Comparison of ENCODE assay signal across 25 mouse cellular contexts in genomic region chr5:37435417-37435816, GRCm38 (mm10).
DNase-seq lines count a peak whose midpoint lies in the region; ATAC-seq and TF ChIP-seq lines count a peak whose summit lies in the region.
"Had no signal": no experiment of that assay in that cellular context is flagged by ENCODE, and none has a peak within 500 bp of the region (broad histone marks: within the 10 kb centered on the region; RNA-seq: fewer than 3 reads in every experiment).

No protein-coding gene starts in this region.

- no peaks in the 10 kb centered on the region for H3K9me3 ChIP-seq in liver, embryonic 12.5 days (replicated peaks)
- H3K9me3 ChIP-seq: forebrain, embryonic 15.5 days; hindbrain, embryonic 10.5 days; kidney, embryonic 15.5 days; limb, embryonic 12.5 days; midbrain, embryonic 12.5 days; stomach, embryonic 15.5 days had no signal

- no peak for ATAC-seq in liver, embryonic 12.5 days
- ATAC-seq: CD4-positive, CD25-positive, alpha-beta regulatory T cell, adult 4 months; forebrain, embryonic 15.5 days; inflammation-experienced regulatory T-cells, adult 6 months; lung, postnatal 0 days had no signal

- H3K4me1 ChIP-seq in liver, adult 2 months (ENCODE audit: control insufficient read depth, insufficient read depth, low read length), result no peaks in the 10 kb centered on the region
- no peaks in the 10 kb centered on the region for H3K4me1 ChIP-seq in liver, embryonic 12.5 days
- H3K4me1 ChIP-seq: embryonic facial prominence, embryonic 10.5 days; forebrain, embryonic 15.5 days; heart, embryonic 12.5 days; hindbrain, embryonic 10.5 days; kidney, embryonic 15.5 days; limb, embryonic 12.5 days; midbrain, embryonic 12.5 days; stomach, embryonic 15.5 days had no signal

- no peak overlapping the region for H3K4me3 ChIP-seq in liver, adult 2 months (ENCODE audit: insufficient read depth, low read depth, low read length)
- no peak overlapping the region for H3K4me3 ChIP-seq in liver, embryonic 12.5 days
- H3K4me3 ChIP-seq: embryonic facial prominence, embryonic 10.5 days; forebrain, embryonic 15.5 days; heart, embryonic 12.5 days; hindbrain, embryonic 10.5 days; kidney, embryonic 15.5 days; limb, embryonic 12.5 days; midbrain, embryonic 12.5 days; stomach, embryonic 15.5 days had no signal

- no peaks in the 10 kb centered on the region for H3K36me3 ChIP-seq in liver, adult 2 months (ENCODE audit: control insufficient read depth, insufficient read depth, low read length)
- H3K36me3 ChIP-seq in liver, embryonic 12.5 days, result no peaks in the 10 kb centered on the region
- H3K36me3 ChIP-seq: embryonic facial prominence, embryonic 10.5 days; forebrain, embryonic 15.5 days; G1E; heart, embryonic 12.5 days; hindbrain, embryonic 10.5 days; kidney, embryonic 15.5 days; limb, embryonic 12.5 days; midbrain, embryonic 12.5 days; stomach, embryonic 15.5 days had no signal

- no peaks in the 10 kb centered on the region for H3K27me3 ChIP-seq in liver, adult 2 months (ENCODE audit: control insufficient read depth, insufficient read depth, low read length)
- H3K27me3 ChIP-seq in liver, embryonic 12.5 days (replicated peaks), result no peaks in the 10 kb centered on the region
- H3K27me3 ChIP-seq: forebrain, embryonic 15.5 days; heart, embryonic 12.5 days; kidney, embryonic 15.5 days; midbrain, embryonic 12.5 days; stomach, embryonic 15.5 days had no signal

- TF ChIP-seq CTCF in liver, adult 2 months (IDR thresholded peaks at IDR 0.05; ENCODE audit: low read depth, low read length), result peak; percentile 29

- no peak overlapping the region for H3K4me2 ChIP-seq in liver, embryonic 12.5 days
- H3K4me2 ChIP-seq: forebrain, embryonic 15.5 days; heart, embryonic 12.5 days; kidney, embryonic 15.5 days; limb, embryonic 12.5 days; midbrain, embryonic 12.5 days; stomach, embryonic 15.5 days had no signal

- no peak overlapping the region for H3K27ac ChIP-seq in liver, adult 2 months (replicated peaks; ENCODE audit: insufficient read depth, low read depth, low read length)
- no peak overlapping the region for H3K27ac ChIP-seq in liver, embryonic 12.5 days
- H3K27ac ChIP-seq: embryonic facial prominence, embryonic 10.5 days; forebrain, embryonic 15.5 days; hindbrain, embryonic 10.5 days; kidney, embryonic 15.5 days; limb, embryonic 12.5 days; midbrain, embryonic 12.5 days; stomach, embryonic 15.5 days had no signal

- no peak for TF ChIP-seq POLR2A in liver, adult 2 months (IDR thresholded peaks at IDR 0.05; ENCODE audit: extremely low read depth, insufficient read depth, low read length)

- no peaks in the 10 kb centered on the region for H3K79me2 ChIP-seq in liver, adult 2 months (ENCODE audit: control insufficient read depth, insufficient read depth, low read length)

- no peak overlapping the region for H3K9ac ChIP-seq in liver, adult 2 months (ENCODE audit: low read depth, low read length)
- H3K9ac ChIP-seq in liver, embryonic 12.5 days, result no peak overlapping the region
- H3K9ac ChIP-seq: forebrain, embryonic 15.5 days; heart, embryonic 12.5 days; kidney, embryonic 15.5 days; limb, embryonic 12.5 days; midbrain, embryonic 12.5 days; stomach, embryonic 15.5 days had no signal

- DNase-seq in embryo, embryonic 10 days (ENCODE audit: low spot score), result peak; percentile 6
- DNase-seq in embryo, embryonic 11 days, result no peak
- DNase-seq in kidney, adult 9 months, result peak; percentile 18
- no peak for DNase-seq in kidney, adult 18-20 months
- no peak for DNase-seq in liver, adult 2 months (ENCODE audit: extremely low read depth, low read depth, low spot score)
- DNase-seq in NIH3T3 (ENCODE audit: low read depth), result peak; percentile 6
- no peak for DNase-seq in urinary bladder, postnatal 14 days (ENCODE audit: low spot score)
- DNase-seq: adrenal gland, adult 2 months; cerebellum, adult 11-12 months; heart, postnatal 10 days; thymus, adult 18-20 months; thymus, postnatal 4 days had no signal

- WGBS in liver, adult 2 months, result 62% methylated on average over 3 of the region's 3 CpGs
- WGBS in liver, embryonic 12.5 days (ENCODE audit: insufficient replicate concordance), result 56% methylated on average over 3 of the region's 3 CpGs

Comparison
In these comparisons a context has a peak if more than half of its experiments do, and no peak if none do; other contexts are left out.
1. DNase-seq: peak in embryo, embryonic 10 days (single experiment), kidney, adult 9 months (single experiment) and NIH3T3 (single experiment); none in embryo, embryonic 11 days (single experiment), kidney, adult 18-20 months (single experiment), liver, adult 2 months (single experiment) and urinary bladder, postnatal 14 days (single experiment).